Mouse (Mus musculus) spleen, adult 2 months (tissue): Measurements from ENCODE around the gene Gys2. TPM values are rescaled to one million over a fixed set of nuclear protein-coding genes. Genes with fewer than 3 reads are reported as not detected.
"Not testable (repeated sequence)": the region's sequence is repeated elsewhere in the genome, so short reads cannot be mapped to it uniquely, and the experiment has no call there.

Experiments used
- DNase-seq, 2 experiments: peaks; one replicate each; pipeline versions ENCODE4 v3.0.0 to v3.0.0-alpha.2; 2012 to 2021; ENCODE audit warnings: low spot score in 2 of 2, low read depth in 1 of 2
- H3K27ac ChIP-seq: fragments of 200-500 bp; 2 replicates; pipeline ENCODE4 v1.5.1; 2012; ENCODE audit warnings: low read length, inconsistent platforms; ENCODE audit not compliant: insufficient read depth
- H3K27me3 ChIP-seq: fragments of 200-500 bp; 2 replicates; pipeline ENCODE4 v1.6.1; 2012; ENCODE audit warnings: mild to moderate bottlenecking, moderate library complexity, low read length, inconsistent platforms; ENCODE audit not compliant: control insufficient read depth, insufficient read depth
- H3K36me3 ChIP-seq: fragments of 200-500 bp; 2 replicates; pipeline ENCODE4 v1.6.1; 2012; ENCODE audit warnings: mild to moderate bottlenecking, low read length, inconsistent platforms; ENCODE audit not compliant: control insufficient read depth, insufficient read depth
- H3K4me1 ChIP-seq: fragments of 200-500 bp; 2 replicates; pipeline ENCODE4 v1.6.1; 2011; ENCODE audit warnings: inconsistent platforms; ENCODE audit not compliant: control insufficient read depth, insufficient read depth, insufficient read length
- H3K4me3 ChIP-seq: fragments of 200-500 bp; 2 replicates; pipeline ENCODE4 v1.5.1; 2011; ENCODE audit warnings: mild to moderate bottlenecking, inconsistent platforms; ENCODE audit not compliant: insufficient read depth, insufficient read length; ENCODE audit errors: extremely low read depth
- CTCF ChIP-seq: fragments of 200-500 bp; IDR thresholded peaks from 2 replicates; pipeline ENCODE4 v1.5.1; 2011; ENCODE audit warnings: mild to moderate bottlenecking, inconsistent platforms; ENCODE audit not compliant: insufficient read depth, insufficient read length, insufficient replicate concordance; ENCODE audit errors: extremely low read depth
- POLR2A ChIP-seq: fragments of 200-500 bp; IDR thresholded peaks from 2 replicates; pipeline ENCODE4 v1.6.1; 2011; ENCODE audit warnings: low read depth, low read length, inconsistent platforms
- whole genome bisulfite sequencing: fragments of 180-500 bp; shearing (Covaris S2); methylation state at CpG from one replicate; pipeline ENCODE4 v1.1.7; 2018; 5-methylcytosine and 5-hydroxymethylcytosine counted together
- polyA plus RNA-seq: library from polyadenylated mRNA; depleted of rRNA; stranded (reverse); fragments of >200 nt; gene quantifications from 2 replicates; pipeline ENCODE4 v1.2.3, GENCODE M21; 2012

Gene Gys2
- polyA plus RNA-seq, 1 experiment = 0.02 TPM

DNA sequence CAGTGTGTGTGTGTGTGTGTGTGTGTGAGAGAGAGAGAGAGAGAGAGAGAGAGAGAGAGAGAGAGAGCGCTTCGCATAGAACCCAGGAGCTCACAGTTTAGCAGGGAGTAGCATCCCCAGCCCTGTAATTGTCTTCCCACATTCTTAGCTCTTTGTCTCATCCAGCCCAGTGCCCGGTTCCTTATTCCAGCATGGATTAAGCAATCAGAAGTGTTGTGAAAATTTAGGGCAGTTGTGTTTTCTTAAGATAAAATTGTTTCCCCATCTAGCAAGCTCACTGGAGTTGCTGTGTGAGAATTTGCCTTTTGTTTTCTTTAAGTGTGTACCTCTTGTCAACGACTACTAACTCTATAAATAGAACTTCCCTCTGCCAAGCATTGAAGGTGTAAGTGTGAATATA lies 35.8 kb upstream of the Gys2 start:
- no peak for DNase-seq
- H3K36me3 ChIP-seq = no peaks in the 10 kb centered on the region
- no peak overlapping the region for H3K27ac ChIP-seq
- H3K4me3 ChIP-seq = no peak overlapping the region
- no peaks in the 10 kb centered on the region for H3K27me3 ChIP-seq
- 69% methylated on average over 4 of the region's 4 CpGs for WGBS
- no peaks in the 10 kb centered on the region for H3K4me1 ChIP-seq
- no peak for TF ChIP-seq CTCF
- no peak for TF ChIP-seq POLR2A

- peak; percentile 14 to 26 for DNase-seq
- WGBS = 1% methylated on average over 19 of the region's 19 CpGs
- Histone ChIP-seq H3K27ac (no peak within 1 kb of the TSS), H3K36me3 (no peaks in the 10 kb centered on the region), H3K4me1 (no peaks in the 10 kb centered on the region), H3K27me3 (no peaks in the 10 kb centered on the region), H3K4me3 (peak within 1 kb of the TSS; percentile 44)
- TF ChIP-seq CTCF (no peak), POLR2A (no peak)
These were observed 34.9 kb upstream of the Gys2 start, which contains the start of gene Ldhb for GRCm38 (mm10) chr6:142507785-142508162. Gene Ldhb, minus strand, starts transcription at chr6:142507957.

DNA sequence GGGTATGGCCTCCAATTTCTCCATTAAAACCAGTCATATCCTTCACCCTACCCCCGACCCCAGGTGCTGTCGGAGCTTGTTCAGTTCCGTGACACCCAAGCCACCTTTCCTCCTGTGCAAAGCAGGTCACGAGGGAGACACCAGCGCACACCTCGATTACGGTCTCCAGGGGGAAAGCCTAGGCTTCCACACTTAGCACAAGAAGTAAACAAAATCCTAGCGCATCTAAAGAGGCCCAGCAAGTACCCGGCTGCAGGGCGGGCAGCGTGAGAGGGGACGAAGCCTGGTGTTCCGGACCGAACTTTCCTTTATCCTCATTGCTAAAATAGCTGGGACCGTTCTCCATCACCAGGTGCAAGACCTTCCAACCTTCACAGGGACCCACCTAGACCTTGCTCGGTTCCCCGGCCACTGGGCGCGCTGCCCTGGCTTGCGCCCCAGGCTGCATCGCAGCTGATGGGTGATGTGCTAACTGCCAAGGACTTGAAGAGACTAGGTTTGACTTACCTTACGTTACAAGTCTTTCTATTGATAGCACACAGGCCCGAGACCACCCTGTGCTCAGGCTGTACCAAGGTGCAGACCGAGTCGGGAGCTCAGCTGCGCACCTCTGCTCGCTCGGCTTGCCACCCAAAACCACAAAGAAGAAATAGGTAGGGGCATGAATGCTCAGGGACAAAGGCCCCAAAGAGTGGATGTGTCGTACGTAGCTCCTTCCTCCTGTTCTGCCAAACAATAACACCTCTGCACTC lies 34.3 kb upstream of the Gys2 start:
- TF ChIP-seq CTCF (no peak), POLR2A (no peak)
- H3K27me3 ChIP-seq = no peaks in the 10 kb centered on the region
- H3K36me3 ChIP-seq = no peaks in the 10 kb centered on the region
- no peaks in the 10 kb centered on the region for H3K4me1 ChIP-seq
- no peak overlapping the region for H3K27ac ChIP-seq
- H3K4me3 ChIP-seq = peak overlapping the region; percentile 44; the same call in 1 of the 2 replicates
- 19% methylated on average over 30 of the region's 30 CpGs for WGBS
- DNase-seq = no peak

DNA sequence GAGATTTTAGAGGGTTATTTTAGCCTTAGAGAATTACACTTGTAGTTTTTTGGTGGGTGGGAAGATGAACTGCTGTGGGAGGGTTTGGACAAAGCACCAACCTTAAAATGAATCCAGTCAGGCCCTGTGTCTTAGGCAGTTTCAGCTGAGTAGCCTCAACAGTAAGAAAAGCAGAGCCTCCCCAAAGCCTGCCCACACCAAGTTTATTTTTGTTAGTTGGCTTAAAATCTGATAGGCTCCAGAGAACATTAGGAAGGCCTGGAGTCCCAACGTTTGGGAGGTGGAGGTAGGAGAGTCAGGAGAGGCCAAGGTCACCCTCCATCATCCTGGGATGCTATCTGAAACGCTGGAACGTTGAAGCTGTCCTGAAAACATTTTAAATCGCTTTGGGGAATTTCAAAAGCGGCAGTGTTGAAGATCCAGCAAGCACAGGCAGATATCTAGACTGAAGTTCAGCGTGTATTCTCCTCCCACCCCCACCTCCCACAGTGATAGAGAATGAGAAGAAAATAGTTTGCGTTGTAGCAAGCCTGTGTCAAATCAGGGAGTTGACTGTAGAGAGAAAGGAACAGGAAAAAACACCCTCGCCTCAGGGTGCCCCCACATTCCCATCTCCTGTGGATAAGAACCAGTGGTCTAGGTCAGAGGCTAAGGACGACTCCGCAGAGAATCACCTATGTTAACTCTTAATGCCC lies 33.6 kb upstream of the Gys2 start:
- 71% methylated on average over 10 of the region's 10 CpGs for WGBS
- H3K27ac ChIP-seq = no peak overlapping the region
- no peaks in the 10 kb centered on the region for H3K4me1 ChIP-seq

DNA sequence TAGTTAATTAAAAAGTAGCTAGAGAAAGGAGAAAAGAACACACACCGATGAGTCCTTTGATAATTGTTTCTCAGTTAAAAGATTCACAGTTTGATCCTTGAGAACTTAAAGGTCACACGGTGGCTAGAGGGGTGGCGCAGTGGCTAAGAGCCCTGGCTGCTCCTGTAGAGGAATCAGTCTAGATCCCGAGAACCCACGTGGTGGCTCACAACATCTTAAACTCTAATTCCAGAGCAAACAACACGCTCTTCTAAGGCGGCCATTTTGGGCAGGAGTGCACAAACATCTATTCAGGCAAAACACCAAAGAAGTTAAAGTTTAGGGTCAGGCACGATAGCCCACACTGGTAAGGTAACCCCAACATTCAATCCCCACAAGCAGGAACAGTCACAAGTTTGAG lies 30.7 kb upstream of the Gys2 start:
- WGBS = 89% methylated on average over 8 of the region's 8 CpGs
- H3K4me3 ChIP-seq = no peak overlapping the region
- TF ChIP-seq CTCF (no peak), POLR2A (no peak)

More for the DNA sequence above, 33.6 kb upstream of the Gys2 start:
- Histone ChIP-seq H3K36me3 (no peaks in the 10 kb centered on the region), H3K27me3 (no peaks in the 10 kb centered on the region), H3K4me3 (no peak overlapping the region)
- TF ChIP-seq CTCF = no peak
- no peak for TF ChIP-seq POLR2A
- DNase-seq = no peak

DNA sequence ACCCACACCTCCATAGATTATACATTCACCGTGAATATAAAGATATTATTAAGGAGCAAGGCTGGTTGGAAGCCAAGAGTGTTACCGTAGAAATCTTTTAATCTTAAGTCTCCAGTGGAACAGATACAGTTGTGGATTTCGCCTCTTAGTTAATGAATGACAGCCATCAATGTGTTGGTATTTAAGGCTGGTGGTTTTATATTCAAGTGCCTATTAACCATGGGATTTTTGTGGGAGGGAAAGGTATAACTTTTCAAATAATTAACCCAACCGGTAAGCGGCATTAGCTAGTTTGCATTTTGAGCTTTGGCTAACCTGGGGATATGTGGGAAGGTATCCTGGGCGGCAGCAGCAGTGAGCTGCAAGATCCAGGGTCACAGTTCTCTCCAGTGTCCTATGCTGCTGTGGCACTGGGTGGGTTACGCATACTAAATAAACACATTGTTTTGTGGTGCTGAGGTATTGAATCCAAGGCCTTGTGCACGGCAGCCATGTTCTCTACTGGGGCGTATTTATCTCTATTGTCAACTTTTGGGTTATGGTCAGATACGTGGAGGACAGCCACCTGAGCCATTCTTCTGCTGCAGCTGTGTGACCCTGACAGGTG lies 29.7 kb upstream of the Gys2 start:
- whole genome bisulfite sequencing = 95% methylated on average over 10 of the region's 10 CpGs
- TF ChIP-seq CTCF (no peak), POLR2A (no peak)
- no peak overlapping the region for H3K4me3 ChIP-seq

More for the DNA sequence above, 30.7 kb upstream of the Gys2 start:
- no peak for DNase-seq
- Histone ChIP-seq H3K27me3 (no peaks in the 10 kb centered on the region), H3K36me3 (no peaks in the 10 kb centered on the region), H3K4me1 (no peaks in the 10 kb centered on the region), H3K27ac (no peak overlapping the region)

DNA sequence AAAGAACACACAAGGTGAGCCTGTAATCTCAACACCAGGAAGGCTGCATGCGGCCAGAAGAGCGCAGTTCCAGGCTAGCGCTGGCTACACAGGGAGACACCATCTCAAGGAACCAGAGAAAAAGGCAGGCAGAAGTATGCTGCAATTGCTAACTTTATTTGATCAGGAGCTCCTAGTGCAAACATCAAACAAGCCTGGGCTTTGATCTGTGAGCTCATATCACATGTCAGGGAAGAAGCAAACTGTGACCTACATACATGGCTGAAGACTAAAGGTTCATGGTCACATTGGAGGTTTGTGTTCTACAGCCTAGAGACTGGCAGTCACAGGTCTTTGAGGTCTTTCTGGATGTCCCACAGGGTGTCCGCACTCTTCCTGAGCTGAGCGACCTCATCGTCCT lies 17.2 kb upstream of the Gys2 start:
- 87% methylated on average over 6 of the region's 6 CpGs for WGBS
- H3K27me3 ChIP-seq, DNase-seq: not testable (repeated sequence)

More for the DNA sequence above, 29.7 kb upstream of the Gys2 start:
- Histone ChIP-seq H3K27ac (no peak overlapping the region), H3K4me1 (no peaks in the 10 kb centered on the region), H3K27me3 (no peaks in the 10 kb centered on the region), H3K36me3 (no peaks in the 10 kb centered on the region)
- no peak for DNase-seq

More for the DNA sequence above, 17.2 kb upstream of the Gys2 start:
- H3K4me1 ChIP-seq, H3K27ac ChIP-seq, H3K36me3 ChIP-seq, H3K4me3 ChIP-seq: not testable (repeated sequence)
